Mouse (Mus musculus) thymus, adult 2 months (tissue): ENCODE data around the gene Abl1.

Source experiments
- CTCF ChIP-seq: fragments of 200-500 bp; IDR thresholded peaks from 2 replicates; pipeline ENCODE4 v1.5.1; 2012; ENCODE audit warnings: mild to moderate bottlenecking, control low read depth, low read length, moderate library complexity, borderline replicate concordance; ENCODE audit not compliant: control insufficient read depth, poor library complexity, insufficient read depth; ENCODE audit errors: extremely low read depth
- POLR2A ChIP-seq: fragments of 200-500 bp; IDR thresholded peaks from 2 replicates; pipeline ENCODE4 v1.6.1; 2012; ENCODE audit warnings: mild to moderate bottlenecking, low read length, control low read depth, moderate library complexity; ENCODE audit not compliant: control insufficient read depth, poor library complexity, insufficient read depth; ENCODE audit errors: extremely low read depth

GRCm38 (mm10) chr2:31801416-31801815 is 113.2 kb downstream of the Abl1 start:
- TF ChIP-seq CTCF: no peak
- no peak for TF ChIP-seq POLR2A
